Mouse (Mus musculus): ENCODE data around the gene Adar. TPM values are rescaled to one million over a fixed set of nuclear protein-coding genes. Genes with fewer than 3 reads are reported as not detected.

The Adar gene
- polyA plus RNA-seq (2014; fragmentation: Nextera tagmentation; extraction: Ambion mirVana) = 8.0 and 9.4 TPM in 2 replicates

DNA sequence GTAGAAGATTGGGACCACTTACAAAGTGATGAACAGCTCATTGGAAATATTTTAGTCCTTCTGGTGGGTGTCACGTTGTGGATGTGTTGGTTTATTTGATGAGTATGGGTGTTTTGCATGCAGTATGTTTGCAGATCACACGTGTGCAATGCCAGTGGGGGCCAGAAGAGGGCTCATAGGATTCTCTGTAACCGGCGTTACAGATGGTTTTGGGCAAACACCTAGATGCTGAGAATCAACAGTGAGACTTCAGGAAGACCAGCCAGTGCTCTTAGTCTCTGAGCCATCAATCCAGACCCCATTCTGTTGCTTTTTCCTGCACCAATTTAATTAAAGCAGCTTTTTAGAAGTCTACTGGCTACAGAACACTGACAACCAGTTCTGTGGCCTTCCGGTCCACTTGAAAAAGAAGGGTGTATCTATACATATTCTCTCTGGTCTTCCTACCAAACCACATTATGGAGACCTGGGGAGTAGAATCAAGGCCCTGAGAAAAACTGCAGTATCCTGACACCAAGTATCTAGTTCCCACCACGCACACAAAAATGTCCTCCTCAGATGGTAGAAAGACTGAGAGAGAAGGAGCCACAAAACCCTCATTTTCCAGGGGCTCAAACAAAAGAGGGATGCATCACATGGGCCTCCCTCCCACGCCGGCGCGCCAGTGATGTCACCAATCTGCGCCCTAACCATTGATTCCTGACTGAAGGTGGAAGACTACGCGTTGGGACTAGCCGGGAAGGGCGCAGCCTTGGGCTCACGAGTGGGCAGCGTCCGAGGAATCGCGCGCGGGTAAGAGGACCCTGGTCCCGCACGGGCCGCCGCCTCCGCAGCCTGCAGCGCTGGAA is at the start of gene Adar:
Gene Adar (plus strand): TSS at position 664 of the 848 bp plus-strand sequence.
- Histone ChIP-seq H3K27ac (replicated peaks in 1 of 2; ENCODE audit: control insufficient read depth in 1 of 2, insufficient read depth in 1 of 2, low read depth in 2 of 2, low read length in 2 of 2) (peak within 1 kb of the TSS; percentile 68 to 86), H3K36me3 (ENCODE audit: control insufficient read depth, insufficient read depth, low read length) (no peaks in the 10 kb centered on the region), H3K27me3 (ENCODE audit: control insufficient read depth, insufficient read depth, low read length) (no peaks in the 10 kb centered on the region), H3K4me3 (ENCODE audit: control insufficient read depth in 1 of 2, insufficient read depth in 1 of 2, low read depth in 1 of 2, low read length in 2 of 2) (peak within 1 kb of the TSS; percentile 90 to 93), H3K4me2 (ENCODE audit: low read length) (peak within 1 kb of the TSS; percentile 77), H3K9ac (ENCODE audit: low read length) (peak within 1 kb of the TSS; percentile 89), H3K4me1 (ENCODE audit: control insufficient read depth in 2 of 2, insufficient read depth in 2 of 2, low read length in 2 of 2) (peaks cover 2 to 13% of the 10 kb centered on the region in 2 experiments; a peak in 3 of 4 replicates), H3K9me3 (ENCODE audit: control insufficient read depth, low read length) (no peaks in the 10 kb centered on the region)
- ATAC-seq (ENCODE audit: insufficient number of reproducible peaks, insufficient read depth, low FRiP score, low read depth) = peak; percentile 63
- WGBS = 5% methylated on average over 28 of the region's 28 CpGs

- no peaks in the 10 kb centered on the region for H3K9me3 ChIP-seq (ENCODE audit: control insufficient read depth, low read length)
- no peaks in the 10 kb centered on the region for H3K27me3 ChIP-seq (ENCODE audit: control insufficient read depth, insufficient read depth, low read length)
- H3K36me3 ChIP-seq (ENCODE audit: control insufficient read depth, insufficient read depth, low read length) = no peaks in the 10 kb centered on the region
- H3K27ac ChIP-seq (replicated peaks in 1 of 2; ENCODE audit: control insufficient read depth in 1 of 2, insufficient read depth in 1 of 2, low read depth in 2 of 2, low read length in 2 of 2) = no peak overlapping the region
- 0 out of 2 replicates have a peak, but pooled peaks have one; percentile 47 for ATAC-seq (ENCODE audit: insufficient number of reproducible peaks, insufficient read depth, low FRiP score, low read depth)
- peak overlapping the region; percentile 8 to 10; a peak in 3 of 4 replicates for H3K4me3 ChIP-seq (ENCODE audit: control insufficient read depth in 1 of 2, insufficient read depth in 1 of 2, low read depth in 1 of 2, low read length in 2 of 2)
- H3K4me2 ChIP-seq (ENCODE audit: low read length) = peak overlapping the region; percentile 59
- H3K4me1 ChIP-seq (ENCODE audit: control insufficient read depth in 2 of 2, insufficient read depth in 2 of 2, low read length in 2 of 2) = peaks cover 10 to 19% of the 10 kb centered on the region in 2 experiments
- H3K9ac ChIP-seq (ENCODE audit: low read length) = peak overlapping the region; percentile 51; the same call in 1 of the 2 replicates
- 8% methylated on average over 11 of the region's 11 CpGs for WGBS
Observed at GRCm38 (mm10) chr3:89667131-89667530, 47.7 kb upstream of the Adar start.

DNA sequence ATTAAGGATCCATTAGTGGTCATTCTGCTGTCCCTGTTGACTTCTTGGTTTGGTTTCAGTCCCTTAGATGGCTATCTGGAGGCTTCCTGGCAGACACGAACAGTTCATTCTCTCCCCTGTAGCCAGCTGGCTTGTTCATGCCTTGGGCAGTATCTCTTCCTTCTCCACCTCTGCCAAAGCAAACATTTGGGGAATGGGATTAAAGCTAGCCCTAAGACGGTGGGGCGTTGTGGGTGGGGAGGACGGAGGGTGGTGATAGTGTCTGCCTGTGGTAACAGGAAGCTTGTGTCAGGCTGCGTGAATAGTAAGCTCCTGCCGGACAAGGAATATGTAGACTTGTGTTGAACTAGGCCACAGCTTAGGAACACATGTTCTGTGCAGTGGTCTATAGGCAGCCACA is 43.5 kb upstream of the Adar start:
- H3K9ac ChIP-seq (ENCODE audit: low read length) = no peak overlapping the region
- no peak overlapping the region for H3K4me3 ChIP-seq (ENCODE audit: control insufficient read depth in 1 of 2, insufficient read depth in 1 of 2, low read depth in 1 of 2, low read length in 2 of 2)
- no peaks in the 10 kb centered on the region for H3K9me3 ChIP-seq (ENCODE audit: control insufficient read depth, low read length)
- H3K27me3 ChIP-seq (ENCODE audit: control insufficient read depth, insufficient read depth, low read length) = no peaks in the 10 kb centered on the region
- no peak overlapping the region; a peak in 1 of 4 replicates for H3K27ac ChIP-seq (replicated peaks in 1 of 2; ENCODE audit: control insufficient read depth in 1 of 2, insufficient read depth in 1 of 2, low read depth in 2 of 2, low read length in 2 of 2)
- WGBS = 37% methylated on average over 6 of the region's 6 CpGs
- no peaks in the 10 kb centered on the region for H3K36me3 ChIP-seq (ENCODE audit: control insufficient read depth, insufficient read depth, low read length)
- peak; percentile 57; the same call in 1 of the 2 replicates for ATAC-seq (ENCODE audit: insufficient number of reproducible peaks, insufficient read depth, low FRiP score, low read depth)
- H3K4me1 ChIP-seq (ENCODE audit: control insufficient read depth in 2 of 2, insufficient read depth in 2 of 2, low read length in 2 of 2) = peaks cover 12 to 23% of the 10 kb centered on the region in 2 experiments
- no peak overlapping the region for H3K4me2 ChIP-seq (ENCODE audit: low read length)

DNA sequence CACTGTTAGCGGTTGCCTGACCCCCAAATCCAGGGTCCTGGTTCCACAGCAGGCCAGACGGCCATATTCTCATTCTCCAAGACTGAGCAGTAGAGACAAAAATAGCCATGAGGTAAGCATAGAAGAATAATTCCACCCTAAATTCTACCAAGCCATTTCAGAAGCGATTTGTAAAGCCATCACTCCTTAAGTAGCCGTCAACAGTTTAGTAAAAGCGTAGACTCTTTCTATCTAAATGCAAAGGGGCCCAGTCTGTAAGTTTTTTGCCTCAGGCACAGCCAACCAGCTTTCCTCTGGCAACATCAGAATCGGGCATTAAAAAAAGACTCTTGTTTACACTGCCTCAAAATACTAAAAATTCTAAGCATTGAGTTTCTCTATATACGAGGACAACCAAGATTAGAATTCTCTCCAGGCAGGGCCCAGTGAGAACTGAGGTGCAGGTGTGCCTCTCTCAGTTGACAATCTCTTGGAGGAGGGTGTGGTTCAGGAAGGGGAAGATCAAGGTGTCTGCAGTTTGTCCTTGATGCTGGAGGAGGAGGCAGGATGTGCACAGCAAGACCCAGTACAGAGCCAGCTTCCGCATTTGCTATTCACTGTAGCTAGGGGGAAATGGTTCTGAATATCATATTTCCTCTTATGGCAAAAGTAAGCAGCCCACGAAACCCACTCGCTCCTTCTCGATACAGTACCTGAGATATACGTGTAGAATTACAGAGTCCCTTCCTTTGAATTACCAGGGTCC is 42.1 kb upstream of the Adar start:
- Histone ChIP-seq H3K9ac (ENCODE audit: low read length) (no peak overlapping the region), H3K4me3 (ENCODE audit: control insufficient read depth in 1 of 2, insufficient read depth in 1 of 2, low read depth in 1 of 2, low read length in 2 of 2) (no peak overlapping the region), H3K27me3 (ENCODE audit: control insufficient read depth, insufficient read depth, low read length) (no peaks in the 10 kb centered on the region), H3K27ac (replicated peaks in 1 of 2; ENCODE audit: control insufficient read depth in 1 of 2, insufficient read depth in 1 of 2, low read depth in 2 of 2, low read length in 2 of 2) (no peak overlapping the region), H3K4me2 (ENCODE audit: low read length) (no peak overlapping the region), H3K4me1 (ENCODE audit: control insufficient read depth in 2 of 2, insufficient read depth in 2 of 2, low read length in 2 of 2) (peaks cover 4 to 13% of the 10 kb centered on the region in 2 experiments), H3K9me3 (ENCODE audit: control insufficient read depth, low read length) (no peaks in the 10 kb centered on the region), H3K36me3 (ENCODE audit: control insufficient read depth, insufficient read depth, low read length) (no peaks in the 10 kb centered on the region)
- ATAC-seq (ENCODE audit: insufficient number of reproducible peaks, insufficient read depth, low FRiP score, low read depth) = no peak
- WGBS = 58% methylated on average over 12 of the region's 12 CpGs

DNA sequence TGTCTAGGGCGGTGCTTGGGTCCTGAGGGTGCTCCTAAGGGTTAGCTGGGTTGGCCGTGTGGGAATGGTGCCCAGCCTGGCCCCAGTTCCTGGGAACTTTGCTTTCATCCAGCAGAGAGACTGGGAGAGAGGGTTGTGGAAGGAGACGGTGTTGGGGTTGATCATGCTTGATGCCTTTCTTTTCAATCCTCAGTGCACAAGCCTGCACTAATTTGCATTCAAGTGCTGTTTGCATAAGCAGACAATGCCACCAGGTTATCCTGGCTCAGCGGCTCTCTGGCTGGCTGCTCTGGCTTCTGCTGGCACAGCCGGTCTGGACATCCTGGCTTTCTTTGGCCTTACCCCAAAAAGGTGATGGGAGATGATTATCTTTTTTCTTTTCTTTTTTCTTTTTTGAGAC is 37.2 kb upstream of the Adar start:
- no peak overlapping the region for H3K9ac ChIP-seq (ENCODE audit: low read length)
- H3K27ac ChIP-seq (replicated peaks in 1 of 2; ENCODE audit: control insufficient read depth in 1 of 2, insufficient read depth in 1 of 2, low read depth in 2 of 2, low read length in 2 of 2) = no peak overlapping the region
- H3K27me3 ChIP-seq (ENCODE audit: control insufficient read depth, insufficient read depth, low read length) = peaks cover 4% of the 10 kb centered on the region; the same call in 1 of the 2 replicates
- H3K4me1 ChIP-seq (ENCODE audit: control insufficient read depth in 2 of 2, insufficient read depth in 2 of 2, low read length in 2 of 2) = peaks cover 0 to under 1% of the 10 kb centered on the region in 2 experiments; a peak in 1 of 4 replicates
- WGBS = 80% methylated on average over 5 of the region's 5 CpGs
- H3K4me3 ChIP-seq (ENCODE audit: control insufficient read depth in 1 of 2, insufficient read depth in 1 of 2, low read depth in 1 of 2, low read length in 2 of 2) = no peak overlapping the region
- H3K9me3 ChIP-seq (ENCODE audit: control insufficient read depth, low read length) = no peaks in the 10 kb centered on the region
- ATAC-seq (ENCODE audit: insufficient number of reproducible peaks, insufficient read depth, low FRiP score, low read depth) = no peak
- no peaks in the 10 kb centered on the region for H3K36me3 ChIP-seq (ENCODE audit: control insufficient read depth, insufficient read depth, low read length)
- no peak overlapping the region for H3K4me2 ChIP-seq (ENCODE audit: low read length)

DNA sequence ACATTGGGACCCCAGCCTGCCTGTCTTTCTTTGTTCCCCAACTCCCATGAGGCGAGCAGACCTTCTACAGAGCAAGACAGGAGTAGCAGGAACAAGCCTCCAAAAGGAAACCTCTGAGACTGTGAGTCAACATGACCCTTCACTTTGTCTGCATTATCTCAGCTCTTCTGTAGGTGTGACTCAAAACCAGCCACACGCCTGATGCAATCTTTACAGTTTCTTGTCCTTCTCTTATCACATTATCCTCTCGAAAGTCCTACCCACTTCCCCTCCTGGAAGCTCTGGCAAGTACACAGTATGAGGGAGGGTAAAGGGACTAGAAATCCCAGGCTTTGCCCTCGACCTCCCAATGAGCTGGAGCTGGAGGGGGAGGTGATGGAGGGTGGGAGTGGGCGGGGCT is 28.8 kb upstream of the Adar start:
- Histone ChIP-seq H3K4me1 (ENCODE audit: control insufficient read depth in 2 of 2, insufficient read depth in 2 of 2, low read length in 2 of 2) (no peaks in the 10 kb centered on the region), H3K36me3 (ENCODE audit: control insufficient read depth, insufficient read depth, low read length) (no peaks in the 10 kb centered on the region), H3K27ac (replicated peaks in 1 of 2; ENCODE audit: control insufficient read depth in 1 of 2, insufficient read depth in 1 of 2, low read depth in 2 of 2, low read length in 2 of 2) (no peak overlapping the region), H3K9me3 (ENCODE audit: control insufficient read depth, low read length) (no peaks in the 10 kb centered on the region), H3K9ac (ENCODE audit: low read length) (no peak overlapping the region), H3K27me3 (ENCODE audit: control insufficient read depth, insufficient read depth, low read length) (peaks cover 13% of the 10 kb centered on the region), H3K4me2 (ENCODE audit: low read length) (no peak overlapping the region), H3K4me3 (ENCODE audit: control insufficient read depth in 1 of 2, insufficient read depth in 1 of 2, low read depth in 1 of 2, low read length in 2 of 2) (no peak overlapping the region)
- 24% methylated on average over 5 of the region's 5 CpGs for WGBS
- no peak for ATAC-seq (ENCODE audit: insufficient number of reproducible peaks, insufficient read depth, low FRiP score, low read depth)

DNA sequence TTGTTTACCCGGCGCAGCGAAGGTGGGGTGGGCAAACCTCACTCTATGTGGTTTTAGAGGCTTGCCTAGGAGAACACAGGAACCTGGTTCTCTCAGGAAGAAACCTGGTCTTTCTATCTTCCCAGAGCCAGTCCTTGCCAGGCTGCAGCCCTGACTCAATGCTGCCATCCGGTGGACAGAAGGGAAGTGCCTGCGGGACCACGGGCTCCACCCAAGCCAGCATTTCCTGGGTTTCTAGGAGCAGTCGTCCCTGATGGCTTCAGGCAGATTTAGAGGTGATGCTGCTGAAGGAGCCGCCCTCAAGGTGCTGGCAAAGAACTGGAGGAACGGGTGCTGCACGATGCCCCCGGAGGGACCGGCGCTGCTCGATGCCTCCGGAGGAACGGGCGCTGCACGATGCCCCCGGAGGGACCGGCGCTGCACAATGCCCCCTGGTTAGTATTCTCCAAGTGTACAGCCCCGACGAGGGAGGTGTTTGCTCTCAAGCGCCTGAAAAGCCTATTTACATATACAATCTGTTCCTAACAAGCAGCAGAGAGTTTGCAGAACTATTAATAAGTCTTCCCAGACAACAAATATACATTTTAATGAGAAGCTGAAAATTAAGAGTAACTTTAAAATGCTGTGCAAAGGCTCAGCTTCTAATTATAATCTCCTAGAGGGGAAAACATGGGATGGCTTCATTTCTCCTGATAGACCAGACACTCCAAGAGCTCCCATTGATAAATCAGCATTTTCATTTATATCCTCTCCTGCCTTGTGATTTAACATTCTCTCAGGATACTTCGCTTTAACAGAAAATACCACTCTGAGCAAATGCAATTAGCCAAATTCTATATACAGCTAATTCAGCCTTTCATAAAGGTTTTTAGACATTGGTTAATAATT is 25.9 kb upstream of the Adar start:
- Histone ChIP-seq H3K4me1 (ENCODE audit: control insufficient read depth in 2 of 2, insufficient read depth in 2 of 2, low read length in 2 of 2) (no peaks in the 10 kb centered on the region), H3K9me3 (ENCODE audit: control insufficient read depth, low read length) (no peaks in the 10 kb centered on the region), H3K4me2 (ENCODE audit: low read length) (peak overlapping the region; percentile 75), H3K27me3 (ENCODE audit: control insufficient read depth, insufficient read depth, low read length) (peaks cover 9% of the 10 kb centered on the region; the same call in 1 of the 2 replicates), H3K9ac (ENCODE audit: low read length) (peak overlapping the region; percentile 69), H3K4me3 (ENCODE audit: control insufficient read depth in 1 of 2, insufficient read depth in 1 of 2, low read depth in 1 of 2, low read length in 2 of 2) (peak overlapping the region; percentile 44 to 50), H3K36me3 (ENCODE audit: control insufficient read depth, insufficient read depth, low read length) (no peaks in the 10 kb centered on the region), H3K27ac (replicated peaks in 1 of 2; ENCODE audit: control insufficient read depth in 1 of 2, insufficient read depth in 1 of 2, low read depth in 2 of 2, low read length in 2 of 2) (no peak overlapping the region)
- WGBS = 6% methylated on average over 25 of the region's 25 CpGs
- ATAC-seq (ENCODE audit: insufficient number of reproducible peaks, insufficient read depth, low FRiP score, low read depth) = no peak

Measured in heart, embryonic 14.5 days (tissue).